Mouse (Mus musculus): Measurements from ENCODE around the gene Xk.
"Not testable (repeated sequence)": the region's sequence is repeated elsewhere in the genome, so short reads cannot be mapped to it uniquely, and the experiment has no call there.

Gene Xk

GRCm38 (mm10) chrX:9327954-9328353, 55.4 kb downstream of the Xk start:
- not testable (repeated sequence) for DNase-seq

- DNase-seq: not testable (repeated sequence)
These were observed 59.9 kb downstream of the Xk start for GRCm38 (mm10) chrX:9332366-9332962.

- DNase-seq: peak; percentile 15
These were observed 60.5 kb downstream of the Xk start for GRCm38 (mm10) chrX:9333035-9333434.

DNA sequence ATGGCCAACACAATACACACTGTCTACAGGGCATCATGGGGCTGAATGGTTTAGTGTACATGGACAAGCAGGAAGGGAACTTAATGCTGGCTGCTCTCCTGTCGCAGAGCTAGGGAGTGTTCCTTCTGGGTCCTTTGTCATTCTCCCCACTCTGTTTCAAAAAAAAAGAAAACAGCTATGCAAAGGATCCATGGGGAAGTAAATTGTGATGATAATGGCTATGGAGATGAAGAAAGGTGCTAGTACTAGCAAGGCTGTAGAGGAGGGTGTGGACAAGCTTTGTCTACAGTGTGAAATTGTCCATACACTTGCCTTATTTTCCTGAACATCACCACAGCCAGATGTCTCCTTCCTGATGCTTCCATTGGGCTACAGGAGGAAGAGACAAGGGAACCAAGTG, 62.4 kb downstream of the Xk start:
- DNase-seq: not testable (repeated sequence)

DNA sequence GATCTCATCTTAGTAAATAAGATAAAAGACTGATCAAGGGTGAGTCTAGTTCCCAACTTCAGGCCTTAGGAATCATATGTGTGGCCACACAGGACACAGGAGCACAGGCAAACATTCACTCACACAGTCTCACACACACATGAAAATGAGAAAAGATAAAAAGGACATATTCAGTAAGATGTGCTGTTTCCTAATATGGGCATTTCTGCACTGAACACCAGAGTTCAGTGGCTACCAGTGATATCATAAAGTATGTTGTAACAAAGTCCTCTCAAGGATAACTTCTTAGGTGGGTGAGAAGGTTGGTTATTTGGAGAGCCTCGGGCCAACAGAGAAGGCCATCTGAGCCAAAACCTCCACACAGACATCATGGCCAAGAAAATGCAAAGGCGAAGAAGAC, 77.8 kb downstream of the Xk start, which contains the start of gene H2al1k:
H2al1k (plus strand) TSS at position 301 of the 400 bp plus-strand sequence.
- DNase-seq: not testable (repeated sequence)

Data from kidney, postnatal 14 days (tissue).